Comparison of ENCODE assay signal across 9 mouse cellular contexts in genomic region chr10:19043529-19044262, GRCm38 (mm10). TPM values are rescaled to one million over a fixed set of nuclear protein-coding genes. Genes with fewer than 3 reads are reported as not detected.
DNase-seq lines count a peak whose midpoint lies in the region; ATAC-seq and TF ChIP-seq lines count a peak whose summit lies in the region.
"Had no signal": no experiment of that assay in that cellular context is flagged by ENCODE, and none has a peak within 500 bp of the region (broad histone marks: within the 10 kb centered on the region; RNA-seq: fewer than 3 reads in every experiment).

No protein-coding gene starts in this region.

- H3K4me2 ChIP-seq in liver, embryonic 13.5 days, result no peak overlapping the region
- H3K4me2 ChIP-seq in stomach, embryonic 15.5 days, result 0 out of 2 replicates have a peak overlapping the region, but pooled peaks have one; percentile 19
- no peak overlapping the region for H3K4me2 ChIP-seq in hindbrain, embryonic 16.5 days (ENCODE audit: low read length)
- H3K4me2 ChIP-seq: liver, embryonic 15.5 days had no signal

- H3K36me3 ChIP-seq in liver, embryonic 13.5 days, result no peaks in the 10 kb centered on the region
- H3K36me3 ChIP-seq in stomach, embryonic 15.5 days, result no peaks in the 10 kb centered on the region
- H3K36me3 ChIP-seq in hindbrain, embryonic 16.5 days (ENCODE audit: control insufficient read depth, insufficient read depth, low read length), result no peaks in the 10 kb centered on the region
- H3K36me3 ChIP-seq: liver, embryonic 15.5 days had no signal

- no peaks in the 10 kb centered on the region for H3K9me3 ChIP-seq in liver, embryonic 13.5 days (replicated peaks)
- H3K9me3 ChIP-seq in stomach, embryonic 15.5 days, result no peaks in the 10 kb centered on the region
- H3K9me3 ChIP-seq in hindbrain, embryonic 16.5 days (ENCODE audit: control insufficient read depth, low read length), result no peaks in the 10 kb centered on the region
- H3K9me3 ChIP-seq: liver, embryonic 15.5 days had no signal

- TF ChIP-seq POLR2A in lung, adult 2 months (IDR thresholded peaks at IDR 0.05; ENCODE audit: borderline replicate concordance, extremely low read depth, low read depth, low read length), result no peak

- no peaks in the 10 kb centered on the region for H3K4me1 ChIP-seq in lung, adult 2 months (ENCODE audit: control insufficient read depth, insufficient read depth, low read length)
- no peaks in the 10 kb centered on the region for H3K4me1 ChIP-seq in liver, embryonic 13.5 days (replicated peaks)
- H3K4me1 ChIP-seq in stomach, embryonic 15.5 days, result no peaks in the 10 kb centered on the region
- no peaks in the 10 kb centered on the region for H3K4me1 ChIP-seq in hindbrain, embryonic 16.5 days (ENCODE audit: control insufficient read depth, insufficient read depth, low read depth, low read length)
- H3K4me1 ChIP-seq: liver, embryonic 15.5 days had no signal

- peak; percentile 34 to 42 for DNase-seq in lung, adult 18-20 months
- no peak for DNase-seq in lung, adult 2 months
- DNase-seq in R1 (ENCODE audit: low read depth, low spot score), result peak; percentile 53
- no peak for DNase-seq in liver, embryonic 13.5 days
- no peak for DNase-seq in frontal cortex, postnatal 36 days (ENCODE audit: low spot score in 2 of 2)
- no peak for DNase-seq in ovary, postnatal 14 days (ENCODE audit: low spot score)

- H3K27me3 ChIP-seq in liver, embryonic 13.5 days, result no peaks in the 10 kb centered on the region
- H3K27me3 ChIP-seq in stomach, embryonic 15.5 days (replicated peaks), result no peaks in the 10 kb centered on the region
- H3K27me3 ChIP-seq in hindbrain, embryonic 16.5 days (replicated peaks; ENCODE audit: control insufficient read depth, insufficient read depth, low read length), result no peaks in the 10 kb centered on the region
- H3K27me3 ChIP-seq: liver, embryonic 15.5 days had no signal

- no peak overlapping the region for H3K4me3 ChIP-seq in lung, adult 2 months (replicated peaks; ENCODE audit: extremely low read depth, low read depth, low read length)
- no peak overlapping the region for H3K4me3 ChIP-seq in liver, embryonic 13.5 days (replicated peaks)
- H3K4me3 ChIP-seq in stomach, embryonic 15.5 days (replicated peaks), result no peak overlapping the region
- H3K4me3 ChIP-seq in hindbrain, embryonic 16.5 days (ENCODE audit: low read length), result no peak overlapping the region
- H3K4me3 ChIP-seq: liver, embryonic 15.5 days had no signal

- H3K9ac ChIP-seq in liver, embryonic 13.5 days, result no peak overlapping the region
- H3K9ac ChIP-seq in stomach, embryonic 15.5 days, result no peak overlapping the region
- no peak overlapping the region for H3K9ac ChIP-seq in hindbrain, embryonic 16.5 days (ENCODE audit: low read depth, low read length)
- H3K9ac ChIP-seq: liver, embryonic 15.5 days had no signal

- no peak overlapping the region for H3K27ac ChIP-seq in liver, embryonic 13.5 days
- no peak overlapping the region for H3K27ac ChIP-seq in stomach, embryonic 15.5 days
- no peak overlapping the region for H3K27ac ChIP-seq in hindbrain, embryonic 16.5 days (ENCODE audit: low read depth, low read length)
- H3K27ac ChIP-seq: liver, embryonic 15.5 days had no signal

- WGBS in lung, adult 2 months, result 63% methylated on average over 4 of the region's 4 CpGs
- WGBS in liver, embryonic 13.5 days (ENCODE audit: insufficient replicate concordance), result 26% methylated on average over 4 of the region's 4 CpGs
- 60% methylated on average over 4 of the region's 4 CpGs for WGBS in stomach, embryonic 15.5 days
- 72% methylated on average over 4 of the region's 4 CpGs for WGBS in hindbrain, embryonic 16.5 days

- no peak for TF ChIP-seq CTCF in lung, adult 2 months (IDR thresholded peaks at IDR 0.05; ENCODE audit: insufficient read depth, low read length)

- 0 out of 2 replicates have a peak, but pooled peaks have one; percentile 23 for ATAC-seq in liver, embryonic 13.5 days (ENCODE audit: low read depth)
- no peak for ATAC-seq in stomach, embryonic 15.5 days (ENCODE audit: insufficient read depth, low FRiP score, low read depth)
- ATAC-seq in hindbrain, embryonic 16.5 days, result no peak

RNA-seq across cellular contexts. Expression of gene Tnfaip3, which starts 28.2 kb away (rescaled TPM):
- 5.9 and 7.2 TPM in 2 replicates for polyA plus RNA-seq in lung, adult 2 months (2012; rRNA removed)
- 0.71 and 0.80 TPM in 2 replicates for polyA plus RNA-seq in liver, embryonic 13.5 days (2015; fragmentation: Nextera tagmentation; extraction: Ambion mirVana)
- 2.6 TPM in 2 replicates for polyA plus RNA-seq in stomach, embryonic 15.5 days (2015; fragmentation: Nextera tagmentation; extraction: Ambion mirVana)
- polyA plus RNA-seq in hindbrain, embryonic 16.5 days (2015; fragmentation: Nextera tagmentation; extraction: Ambion mirVana), result 2.9 and 3.0 TPM in 2 replicates

Comparison
In these comparisons a context has a peak if more than half of its experiments do, and no peak if none do; other contexts are left out.
1. DNase-seq: peak in lung, adult 18-20 months (2 of 2) and R1 (single experiment); none in lung, adult 2 months (single experiment), liver, embryonic 13.5 days (single experiment), frontal cortex, postnatal 36 days (0 of 2) and ovary, postnatal 14 days (single experiment).